Mouse (Mus musculus) G1E-ER4 (cell line): Measurements from ENCODE around the gene Gm20388. TPM values are rescaled to one million over a fixed set of nuclear protein-coding genes. Genes with fewer than 3 reads are reported as not detected.

ENCODE experiments used
- GATA1 ChIP-seq: IDR thresholded peaks from one replicate; pipeline ENCODE4 v1.8.0; 2012; ENCODE audit warnings: low read length, inconsistent platforms
- polyA plus RNA-seq: library from polyadenylated mRNA; stranded (reverse); fragments of >175 nt; gene quantifications from 2 replicates; pipeline ENCODE4 v1.2.3, GENCODE M21; 2012

Gm20388 gene
- polyA plus RNA-seq, 1 experiment = not detected

- TF ChIP-seq GATA1 = no peak
Observed at GRCm38 (mm10) chr8:121084210-121084951, 1173.7 kb downstream of the Gm20388 start, which contains the start of gene Foxf1. Gene Foxf1 (plus strand): TSS chr8:121084386.

GRCm38 (mm10) chr8:121085011-121085410 is 1174.4 kb downstream of the Gm20388 start:
- no peak for TF ChIP-seq GATA1

- TF ChIP-seq GATA1 = no peak
Observed at GRCm38 (mm10) chr8:121085561-121085960, 1174.9 kb downstream of the Gm20388 start.

GRCm38 (mm10) chr8:121086004-121086900 is 1175.6 kb downstream of the Gm20388 start:
- TF ChIP-seq GATA1 = no peak

- no peak for TF ChIP-seq GATA1
Observed at GRCm38 (mm10) chr8:121088281-121088680, 1177.6 kb downstream of the Gm20388 start.

GRCm38 (mm10) chr8:121088871-121089630 is 1178.4 kb downstream of the Gm20388 start:
- no peak for TF ChIP-seq GATA1

GRCm38 (mm10) chr8:121089631-121090380 is 1179.2 kb downstream of the Gm20388 start:
- no peak for TF ChIP-seq GATA1

- TF ChIP-seq GATA1 = no peak
Observed at GRCm38 (mm10) chr8:121090716-121091115, 1180.1 kb downstream of the Gm20388 start.

GRCm38 (mm10) chr8:121092141-121092540 is 1181.5 kb downstream of the Gm20388 start:
- TF ChIP-seq GATA1 = no peak

- TF ChIP-seq GATA1 = no peak
Observed at GRCm38 (mm10) chr8:121092627-121093026, 1182.0 kb downstream of the Gm20388 start.

GRCm38 (mm10) chr8:121093496-121093895 is 1182.9 kb downstream of the Gm20388 start:
- no peak for TF ChIP-seq GATA1

GRCm38 (mm10) chr8:121104049-121104818 is 1193.6 kb downstream of the Gm20388 start:
- no peak for TF ChIP-seq GATA1

- TF ChIP-seq GATA1 = no peak
Observed at GRCm38 (mm10) chr8:121107668-121108656, 1197.3 kb downstream of the Gm20388 start, which contains the start of gene Mthfsd. Gene Mthfsd (minus strand): TSS chr8:121108392.
